Mouse (Mus musculus) stomach, embryonic 15.5 days (tissue): ENCODE measurements around the gene Myo1h. TPM values are rescaled to one million over a fixed set of nuclear protein-coding genes. Genes with fewer than 3 reads are reported as not detected.
A peak's percentile ranks its signal among the peaks of the same experiment; 100 is the strongest.

Source experiments
- ATAC-seq: fragments of 200-750 bp; cut with Nextera tagmentation; 2 replicates; pipeline ENCODE4 v1.8.0; 2017; ENCODE audit warnings: low read depth, moderate number of reproducible peaks, moderate TSS enrichment; ENCODE audit not compliant: insufficient read depth, low FRiP score
- H3K27ac ChIP-seq: fragments of 300-500 bp; sonication (generic); 2 replicates; pipeline ENCODE4 v1.5.1; 2015; ENCODE audit warnings: mild to moderate bottlenecking, inconsistent platforms
- H3K27me3 ChIP-seq: fragments of 300-500 bp; sonication (generic); replicated peaks from 2 replicates; pipeline ENCODE4 v1.6.1; 2015; ENCODE audit warnings: inconsistent platforms
- H3K36me3 ChIP-seq: fragments of 300-500 bp; sonication (generic); 2 replicates; pipeline ENCODE4 v1.6.1; 2015; ENCODE audit warnings: inconsistent platforms
- H3K4me1 ChIP-seq: fragments of 300-500 bp; sonication (generic); 2 replicates; pipeline ENCODE4 v1.6.1; 2015; ENCODE audit warnings: inconsistent platforms
- H3K4me2 ChIP-seq: fragments of 300-500 bp; sonication (generic); 2 replicates; pipeline ENCODE4 v1.6.1; 2015; ENCODE audit warnings: mild to moderate bottlenecking, inconsistent platforms
- H3K4me3 ChIP-seq: fragments of 300-500 bp; sonication (generic); replicated peaks from 2 replicates; pipeline ENCODE4 v1.5.1; 2015; ENCODE audit warnings: inconsistent platforms
- H3K9ac ChIP-seq: fragments of 300-500 bp; sonication (generic); 2 replicates; pipeline ENCODE4 v1.6.1; 2015; ENCODE audit warnings: inconsistent platforms
- H3K9me3 ChIP-seq: fragments of 300-500 bp; sonication (generic); 2 replicates; pipeline ENCODE4 v1.6.1; 2016; ENCODE audit warnings: inconsistent platforms
- WGBS: fragments of 180-500 bp; shearing (Covaris S2); methylation state at CpG from one replicate; pipeline ENCODE4 v1.1.7; 2015; 5-methylcytosine and 5-hydroxymethylcytosine counted together
- polyA plus RNA-seq: library from polyadenylated mRNA; unstranded; fragments of >200 nt; fragmentation: Nextera tagmentation; extraction: Ambion mirVana; gene quantifications from 2 replicates; pipeline ENCODE4 v1.2.1, GENCODE M21; 2015

The Myo1h gene
- polyA plus RNA-seq = 5.5 and 6.5 TPM in 2 replicates

GRCm38 (mm10) chr5:114288874-114289273 lies at the start of gene Myo1h:
Gene Myo1h, plus strand, starts transcription at chr5:114289166.
- Histone ChIP-seq H3K4me1 (no peaks in the 10 kb centered on the region), H3K9ac (no peak within 1 kb of the TSS), H3K4me2 (no peak within 1 kb of the TSS), H3K9me3 (no peaks in the 10 kb centered on the region), H3K36me3 (no peaks in the 10 kb centered on the region), H3K27me3 (peaks cover 6% of the 10 kb centered on the region; the same call in 1 of the 2 replicates), H3K4me3 (no peak within 1 kb of the TSS), H3K27ac (no peak within 1 kb of the TSS)
- 38% methylated on average over 13 of the region's 13 CpGs for WGBS
- peak; percentile 43; the same call in 1 of the 2 replicates for ATAC-seq

GRCm38 (mm10) chr5:114239737-114240136 lies 49.2 kb upstream of the Myo1h start:
- ATAC-seq = no peak

GRCm38 (mm10) chr5:114246465-114246864 lies 42.5 kb upstream of the Myo1h start:
- H3K9ac ChIP-seq = no peak overlapping the region
- no peaks in the 10 kb centered on the region for H3K4me1 ChIP-seq
- H3K27me3 ChIP-seq = no peaks in the 10 kb centered on the region
- no peak for ATAC-seq
- H3K4me3 ChIP-seq = no peak overlapping the region
- 77% methylated on average over 7 of the region's 7 CpGs for WGBS
- H3K9me3 ChIP-seq = no peaks in the 10 kb centered on the region
- no peak overlapping the region for H3K4me2 ChIP-seq
- H3K27ac ChIP-seq = no peak overlapping the region
- no peaks in the 10 kb centered on the region for H3K36me3 ChIP-seq

More at GRCm38 (mm10) chr5:114239737-114240136, 49.2 kb upstream of the Myo1h start:
- Histone ChIP-seq H3K4me3 (no peak overlapping the region), H3K27me3 (no peaks in the 10 kb centered on the region), H3K9me3 (no peaks in the 10 kb centered on the region), H3K27ac (no peak overlapping the region), H3K36me3 (no peaks in the 10 kb centered on the region), H3K9ac (no peak overlapping the region), H3K4me2 (no peak overlapping the region), H3K4me1 (peaks cover 2% of the 10 kb centered on the region; the same call in 1 of the 2 replicates)
- WGBS = 51% methylated on average over 14 of the region's 14 CpGs

GRCm38 (mm10) chr5:114248174-114248589 lies 40.8 kb upstream of the Myo1h start:
- Histone ChIP-seq H3K36me3 (no peaks in the 10 kb centered on the region), H3K4me3 (no peak overlapping the region), H3K4me2 (peak overlapping the region; percentile 34), H3K9ac (no peak overlapping the region), H3K9me3 (no peaks in the 10 kb centered on the region), H3K27me3 (no peaks in the 10 kb centered on the region), H3K4me1 (no peaks in the 10 kb centered on the region), H3K27ac (no peak overlapping the region)
- WGBS = 14% methylated on average over 14 of the region's 14 CpGs
- ATAC-seq = peak; percentile 38; the same call in 1 of the 2 replicates

- no peaks in the 10 kb centered on the region for H3K4me1 ChIP-seq
- H3K27ac ChIP-seq = no peak overlapping the region
- no peak for ATAC-seq
- no peaks in the 10 kb centered on the region for H3K9me3 ChIP-seq
- no peaks in the 10 kb centered on the region for H3K27me3 ChIP-seq
- no peak overlapping the region for H3K4me2 ChIP-seq
- 61% methylated on average over 10 of the region's 10 CpGs for WGBS
- no peaks in the 10 kb centered on the region for H3K36me3 ChIP-seq
- no peak overlapping the region for H3K9ac ChIP-seq
- no peak overlapping the region for H3K4me3 ChIP-seq
Observed at GRCm38 (mm10) chr5:114259495-114259894, 29.5 kb upstream of the Myo1h start.

- H3K4me3 ChIP-seq = no peak overlapping the region
Observed at GRCm38 (mm10) chr5:114261494-114261893, 27.5 kb upstream of the Myo1h start.

GRCm38 (mm10) chr5:114264030-114264459 lies 24.9 kb upstream of the Myo1h start:
- 75% methylated on average over 8 of the region's 8 CpGs for WGBS
- Histone ChIP-seq H3K36me3 (no peaks in the 10 kb centered on the region), H3K9me3 (no peaks in the 10 kb centered on the region), H3K27ac (no peak overlapping the region), H3K9ac (no peak overlapping the region), H3K27me3 (no peaks in the 10 kb centered on the region), H3K4me2 (no peak overlapping the region), H3K4me1 (no peaks in the 10 kb centered on the region), H3K4me3 (no peak overlapping the region)
- no peak for ATAC-seq

More at GRCm38 (mm10) chr5:114261494-114261893, 27.5 kb upstream of the Myo1h start:
- H3K4me2 ChIP-seq = no peak overlapping the region
- no peaks in the 10 kb centered on the region for H3K36me3 ChIP-seq
- no peaks in the 10 kb centered on the region for H3K9me3 ChIP-seq
- no peak overlapping the region for H3K27ac ChIP-seq
- no peak overlapping the region for H3K9ac ChIP-seq
- H3K4me1 ChIP-seq = no peaks in the 10 kb centered on the region
- H3K27me3 ChIP-seq = no peaks in the 10 kb centered on the region
- ATAC-seq = no peak

GRCm38 (mm10) chr5:114264791-114265190 lies 24.2 kb upstream of the Myo1h start:
- 80% methylated on average over 8 of the region's 8 CpGs for WGBS
- Histone ChIP-seq H3K4me3 (no peak overlapping the region), H3K9me3 (no peaks in the 10 kb centered on the region), H3K27ac (no peak overlapping the region), H3K4me2 (no peak overlapping the region), H3K9ac (no peak overlapping the region), H3K27me3 (no peaks in the 10 kb centered on the region), H3K4me1 (no peaks in the 10 kb centered on the region), H3K36me3 (no peaks in the 10 kb centered on the region)
- no peak for ATAC-seq

- Histone ChIP-seq H3K36me3 (no peaks in the 10 kb centered on the region), H3K4me2 (no peak overlapping the region), H3K9me3 (no peaks in the 10 kb centered on the region), H3K4me3 (no peak overlapping the region), H3K27ac (no peak overlapping the region), H3K9ac (no peak overlapping the region), H3K27me3 (peaks cover 23% of the 10 kb centered on the region), H3K4me1 (peaks cover 10% of the 10 kb centered on the region)
- WGBS = 24% methylated on average over 7 of the region's 7 CpGs
- peak; percentile 62 for ATAC-seq
Observed at GRCm38 (mm10) chr5:114268646-114269045, 20.3 kb upstream of the Myo1h start.

GRCm38 (mm10) chr5:114269499-114269898 lies 19.5 kb upstream of the Myo1h start:
- H3K9me3 ChIP-seq = no peaks in the 10 kb centered on the region
- no peak overlapping the region for H3K9ac ChIP-seq
- 58% methylated on average over 7 of the region's 7 CpGs for WGBS
- no peak for ATAC-seq
- no peak overlapping the region for H3K4me3 ChIP-seq
- no peak overlapping the region for H3K4me2 ChIP-seq
- no peak overlapping the region for H3K27ac ChIP-seq
- H3K4me1 ChIP-seq = peaks cover 18% of the 10 kb centered on the region
- no peaks in the 10 kb centered on the region for H3K36me3 ChIP-seq
- H3K27me3 ChIP-seq = peaks cover 32% of the 10 kb centered on the region

GRCm38 (mm10) chr5:114269984-114270383 lies 19.0 kb upstream of the Myo1h start:
- Histone ChIP-seq H3K9me3 (no peaks in the 10 kb centered on the region), H3K27me3 (peaks cover 36% of the 10 kb centered on the region), H3K4me2 (no peak overlapping the region), H3K9ac (no peak overlapping the region), H3K27ac (no peak overlapping the region), H3K36me3 (no peaks in the 10 kb centered on the region), H3K4me1 (peaks cover 18% of the 10 kb centered on the region), H3K4me3 (no peak overlapping the region)
- no peak for ATAC-seq
- WGBS = 20% methylated on average over 12 of the region's 12 CpGs

GRCm38 (mm10) chr5:114273693-114274402 lies 15.1 kb upstream of the Myo1h start, which contains the start of gene Foxn4:
Gene Foxn4, minus strand, starts transcription at chr5:114273807.
- ATAC-seq = no peak
- Histone ChIP-seq H3K9me3 (no peaks in the 10 kb centered on the region), H3K4me2 (peak within 1 kb of the TSS; percentile 66), H3K27ac (no peak within 1 kb of the TSS), H3K4me1 (peaks cover 18% of the 10 kb centered on the region), H3K36me3 (no peaks in the 10 kb centered on the region), H3K27me3 (peaks cover 57% of the 10 kb centered on the region), H3K9ac (no peak within 1 kb of the TSS), H3K4me3 (peak within 1 kb of the TSS; percentile 38)
- under 1% methylated on average over 50 of the region's 56 CpGs for WGBS
